Mouse (Mus musculus) MEL (cell line): ENCODE data around the gene Eif4b. TPM values are rescaled to one million over a fixed set of nuclear protein-coding genes. Genes with fewer than 3 reads are reported as not detected.
A peak's percentile ranks its signal among the peaks of the same experiment; 100 is the strongest.

ENCODE experiments used
- DNase-seq: peaks from one replicate; pipeline ENCODE4 v3.0.0; 2011; ENCODE audit warnings: low read depth, low spot score
- H3K27ac ChIP-seq: 2 replicates; pipeline ENCODE4 v1.5.1; 2012; ENCODE audit warnings: low read depth, mild to moderate bottlenecking, control low read depth, low read length, moderate library complexity; ENCODE audit not compliant: control insufficient read depth
- H3K27me3 ChIP-seq, 2 experiments: fragments of 150-350 bp in 1 of 2; sonication (generic) in 1 of 2; 2 replicates each; pipeline ENCODE4 v1.6.1; 2012; ENCODE audit warnings: low read length in 2 of 2, mild to moderate bottlenecking in 2 of 2, improper control_type of control experiment in 1 of 2, moderate library complexity in 1 of 2; ENCODE audit not compliant: insufficient read depth in 2 of 2, control insufficient read depth in 1 of 2
- H3K36me3 ChIP-seq, 2 experiments: 2 replicates each; pipeline ENCODE4 v1.6.1; 2012 to 2014; ENCODE audit warnings: low read length in 2 of 2, improper control_type of control experiment in 1 of 2, inconsistent platforms in 1 of 2, mild to moderate bottlenecking in 1 of 2; ENCODE audit not compliant: insufficient read depth in 2 of 2, control insufficient read depth in 1 of 2
- H3K4me1 ChIP-seq, 2 experiments: fragments of 150-350 bp in 1 of 2; sonication (generic) in 1 of 2; 2 replicates each; pipeline ENCODE4 v1.6.1; 2012; ENCODE audit warnings: low read length in 2 of 2, improper control_type of control experiment in 1 of 2, mild to moderate bottlenecking in 1 of 2; ENCODE audit not compliant: insufficient read depth in 2 of 2, control insufficient read depth in 1 of 2
- H3K4me3 ChIP-seq, 2 experiments: fragments of 150-350 bp in 1 of 2; sonication (generic) in 1 of 2; 2 replicates each; pipeline ENCODE4 v1.5.1; 2012; ENCODE audit warnings: low read depth in 2 of 2, low read length in 2 of 2, mild to moderate bottlenecking in 2 of 2, moderate library complexity in 2 of 2, control low read depth in 1 of 2, improper control_type of control experiment in 1 of 2; ENCODE audit not compliant: control insufficient read depth in 1 of 2, insufficient read depth in 1 of 2
- H3K79me2 ChIP-seq: 2 replicates; pipeline ENCODE4 v1.6.1; 2012; ENCODE audit warnings: mild to moderate bottlenecking, low read length, moderate library complexity; ENCODE audit not compliant: control insufficient read depth, poor library complexity, insufficient read depth
- H3K9ac ChIP-seq: 2 replicates; pipeline ENCODE4 v1.6.1; 2012; ENCODE audit warnings: low read depth, mild to moderate bottlenecking, control low read depth, low read length, moderate library complexity; ENCODE audit not compliant: control insufficient read depth, poor library complexity, severe bottlenecking
- H3K9me3 ChIP-seq: fragments of 150-350 bp; sonication (generic); replicated peaks from 2 replicates; pipeline ENCODE4 v1.6.1; 2012; ENCODE audit warnings: mild to moderate bottlenecking, low read length, improper control_type of control experiment, moderate library complexity; ENCODE audit not compliant: insufficient read depth
- BHLHE40 ChIP-seq: IDR thresholded peaks from 2 replicates; pipeline ENCODE4 v1.6.1; 2012; ENCODE audit warnings: low read depth, mild to moderate bottlenecking, inconsistent platforms, low read length, improper control_type of control experiment, borderline replicate concordance
- E2F4 ChIP-seq: IDR thresholded peaks from 2 replicates; pipeline ENCODE4 v1.6.1; 2011; ENCODE audit warnings: low read depth, low read length, improper control_type of control experiment, borderline replicate concordance
- EP300 ChIP-seq, 2 experiments: IDR thresholded peaks; 2 replicates each; pipeline ENCODE4 v1.6.1; 2011; ENCODE audit warnings: improper control_type of control experiment in 2 of 2, low read length in 2 of 2, low read depth in 1 of 2, mild to moderate bottlenecking in 1 of 2
- GATA1 ChIP-seq: IDR thresholded peaks from 2 replicates; pipeline ENCODE4 v1.6.1; 2011; ENCODE audit warnings: low read depth, low read length, improper control_type of control experiment
- HCFC1 ChIP-seq: IDR thresholded peaks from 2 replicates; pipeline ENCODE4 v1.6.1; 2012; ENCODE audit warnings: low read depth, mild to moderate bottlenecking, inconsistent platforms, low read length, improper control_type of control experiment, moderate library complexity
- MAFK ChIP-seq: IDR thresholded peaks from 2 replicates; pipeline ENCODE4 v1.6.1; 2011; ENCODE audit warnings: low read depth, mild to moderate bottlenecking, low read length, improper control_type of control experiment, borderline replicate concordance
- MAX ChIP-seq: IDR thresholded peaks from 2 replicates; pipeline ENCODE4 v1.6.1; 2011; ENCODE audit warnings: low read length, improper control_type of control experiment
- MAZ ChIP-seq: IDR thresholded peaks from 2 replicates; pipeline ENCODE4 v1.6.1; 2012; ENCODE audit warnings: low read depth, mild to moderate bottlenecking, inconsistent platforms, low read length, improper control_type of control experiment
- MEF2A ChIP-seq: IDR thresholded peaks from 2 replicates; pipeline ENCODE4 v1.6.1; 2014; ENCODE audit warnings: low read depth, mild to moderate bottlenecking, inconsistent platforms, low read length, improper control_type of control experiment; ENCODE audit not compliant: poor library complexity, insufficient replicate concordance, severe bottlenecking; ENCODE audit errors: extremely low read depth
- MYC ChIP-seq: IDR thresholded peaks from 2 replicates; pipeline ENCODE4 v1.6.1; 2011; ENCODE audit warnings: low read depth, mild to moderate bottlenecking, low read length, improper control_type of control experiment, moderate library complexity
- NELFE ChIP-seq: IDR thresholded peaks from 2 replicates; pipeline ENCODE4 v1.6.1; 2011; ENCODE audit warnings: low read depth, low read length, improper control_type of control experiment
- NRF1 ChIP-seq: IDR thresholded peaks from 2 replicates; pipeline ENCODE4 v1.6.1; 2014; ENCODE audit warnings: low read depth, mild to moderate bottlenecking, inconsistent platforms, low read length, improper control_type of control experiment, moderate library complexity; ENCODE audit not compliant: poor library complexity, insufficient read depth, severe bottlenecking
- POLR2AphosphoS5 ChIP-seq: IDR thresholded peaks from 2 replicates; pipeline ENCODE4 v1.6.1; 2012; ENCODE audit warnings: low read depth, borderline replicate concordance, mild to moderate bottlenecking, inconsistent platforms, low read length, moderate library complexity, mixed read lengths
- RCOR1 ChIP-seq: IDR thresholded peaks from 2 replicates; pipeline ENCODE4 v1.6.1; 2012; ENCODE audit warnings: low read depth, mild to moderate bottlenecking, inconsistent platforms, low read length, improper control_type of control experiment
- TAL1 ChIP-seq: IDR thresholded peaks from 2 replicates; pipeline ENCODE4 v1.6.1; 2012; ENCODE audit warnings: mild to moderate bottlenecking, inconsistent platforms, low read length, moderate library complexity, mixed read lengths
- TCF12 ChIP-seq: IDR thresholded peaks from 2 replicates; pipeline ENCODE4 v1.6.1; 2014; ENCODE audit warnings: low read depth, mild to moderate bottlenecking, inconsistent platforms, low read length, improper control_type of control experiment, moderate library complexity
- ZC3H11A ChIP-seq: IDR thresholded peaks from 2 replicates; pipeline ENCODE4 v1.6.1; 2012; ENCODE audit warnings: low read depth, mild to moderate bottlenecking, inconsistent platforms, low read length, improper control_type of control experiment
- ZKSCAN1 ChIP-seq: IDR thresholded peaks from 2 replicates; pipeline ENCODE4 v1.6.1; 2012; ENCODE audit warnings: low read depth, mild to moderate bottlenecking, inconsistent platforms, low read length, improper control_type of control experiment, moderate library complexity
- ZNF384 ChIP-seq: IDR thresholded peaks from 2 replicates; pipeline ENCODE4 v1.6.1; 2012; ENCODE audit warnings: low read depth, mild to moderate bottlenecking, inconsistent platforms, low read length, improper control_type of control experiment
- polyA plus RNA-seq, 2 experiments: library from polyadenylated mRNA; stranded (reverse) in 1 of 2; unstranded in 1 of 2; fragments of >175 nt in 1 of 2; fragments of >200 nt in 1 of 2; gene quantifications; 2 replicates each; pipeline versions ENCODE4 v1.2.1 to v1.2.4; 2012; ENCODE audit warnings: low replicate concordance in 2 of 2, low read depth in 1 of 2; ENCODE audit not compliant: insufficient read length in 2 of 2, insufficient read depth in 1 of 2, missing spikeins in 1 of 2
- total RNA-seq: library from RNA; depleted of rRNA; stranded (reverse); fragments of 300-350 nt; gene quantifications from 2 replicates; pipeline ENCODE4 v1.2.3, GENCODE M21; 2012

Eif4b gene
- total and polyA plus RNA-seq, 3 experiments, result 464 to 790 (median 561) TPM

DNA sequence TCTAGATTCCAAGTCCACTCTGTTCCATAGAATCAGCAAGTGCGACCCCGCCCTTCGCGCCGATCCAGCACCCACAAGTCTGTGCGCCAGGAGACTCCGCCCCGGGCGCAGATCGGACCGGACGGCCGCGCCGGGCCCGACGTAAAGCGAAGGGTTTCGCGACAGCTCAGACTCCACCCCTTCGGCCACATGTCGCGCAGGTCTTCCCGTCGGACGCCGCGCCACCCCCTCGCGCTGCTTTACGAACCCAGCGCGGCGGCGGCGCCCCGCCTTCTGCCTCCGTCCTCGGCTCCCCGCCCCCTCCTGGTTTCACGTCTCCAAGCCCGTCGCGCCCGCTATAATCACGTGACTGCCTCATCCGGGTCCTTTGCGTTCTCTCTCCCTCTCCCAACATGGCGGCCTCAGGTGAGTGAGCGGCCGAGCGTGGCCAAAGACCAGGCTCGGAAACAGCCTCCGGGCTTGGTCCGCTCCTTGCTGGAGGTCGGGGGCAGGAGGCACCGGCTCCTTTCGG is at the start of gene Eif4b (continued):
- TF ChIP-seq POLR2AphosphoS5, result no peak
- TF ChIP-seq ZC3H11A, result no peak
- peak; percentile 81 for TF ChIP-seq NELFE

DNA sequence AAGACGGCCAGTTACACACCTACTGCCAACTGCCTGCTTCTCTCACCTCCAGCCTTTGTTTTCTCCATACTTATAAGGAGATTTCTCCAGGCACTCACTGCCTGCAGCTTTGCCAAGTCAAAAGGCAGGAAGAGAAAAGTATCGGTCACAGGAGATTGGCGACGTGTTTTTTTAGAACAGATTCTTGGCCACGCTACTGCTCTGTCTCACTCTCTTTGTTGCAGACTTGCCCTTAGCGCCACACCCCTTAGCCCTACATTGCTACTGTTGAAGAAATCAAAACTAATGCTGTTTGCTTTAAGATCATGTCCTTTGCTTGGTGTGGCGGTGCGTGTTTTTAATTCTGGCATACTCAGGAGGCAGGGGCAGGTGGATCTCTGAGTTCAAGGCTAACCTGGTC is 49.7 kb upstream of the Eif4b start:
- Histone ChIP-seq H3K9ac (no peak overlapping the region), H3K79me2 (no peaks in the 10 kb centered on the region), H3K27me3 (peaks cover 2 to 3% of the 10 kb centered on the region in 2 experiments; a peak in 2 of 4 replicates), H3K4me3 (no peak overlapping the region), H3K9me3 (no peaks in the 10 kb centered on the region), H3K27ac (no peak overlapping the region), H3K4me1 (no peaks in the 10 kb centered on the region), H3K36me3 (no peaks in the 10 kb centered on the region)
- TF ChIP-seq HCFC1 (no peak), TCF12 (no peak), NELFE (no peak), EP300 (IDR thresholded peaks at IDR 0.05; ENCODE audit: low read depth in 1 of 2, low read length in 2 of 2) (no peak)
- no peak for DNase-seq

GRCm38 (mm10) chr15:102025136-102025872 is 48.3 kb upstream of the Eif4b start:
- Histone ChIP-seq H3K27me3 (peaks cover 4 to 6% of the 10 kb centered on the region in 2 experiments; a peak in 3 of 4 replicates), H3K36me3 (no peaks in the 10 kb centered on the region), H3K9me3 (no peaks in the 10 kb centered on the region), H3K9ac (no peak overlapping the region), H3K4me1 (no peaks in the 10 kb centered on the region), H3K79me2 (no peaks in the 10 kb centered on the region), H3K4me3 (no peak overlapping the region), H3K27ac (no peak overlapping the region)
- TF ChIP-seq MAX, result no peak
- no peak for TF ChIP-seq ZKSCAN1
- TF ChIP-seq E2F4, result no peak
- no peak for TF ChIP-seq RCOR1
- TF ChIP-seq POLR2AphosphoS5, result no peak
- no peak for TF ChIP-seq TAL1
- TF ChIP-seq MAFK, result no peak
- TF ChIP-seq BHLHE40, result no peak
- no peak for TF ChIP-seq MYC
- no peak for TF ChIP-seq ZNF384
- no peak for TF ChIP-seq NRF1
- TF ChIP-seq MAZ, result no peak
- TF ChIP-seq GATA1, result no peak
- TF ChIP-seq MEF2A, result no peak
- DNase-seq, result no peak
